Mouse (Mus musculus): ENCODE data around the gene Prss21. TPM values are rescaled to one million over a fixed set of nuclear protein-coding genes. Genes with fewer than 3 reads are reported as not detected.

The Prss21 gene
- polyA plus RNA-seq, 1 experiment from 2014 or later = not detected

GRCm38 (mm10) chr17:23836006-23836575, 31.8 kb upstream of the Prss21 start, which contains the start of gene Prss33:
TSS of gene Prss33 (minus strand) at chr17:23836056.
- Histone ChIP-seq H3K9ac (no peak within 1 kb of the TSS), H3K27ac (replicated peaks) (no peak within 1 kb of the TSS), H3K27me3 (peaks cover 20% of the 10 kb centered on the region; the same call in 1 of the 2 replicates), H3K4me3 (replicated peaks) (no peak within 1 kb of the TSS), H3K4me1 (no peaks in the 10 kb centered on the region), H3K36me3 (no peaks in the 10 kb centered on the region), H3K9me3 (replicated peaks) (no peaks in the 10 kb centered on the region), H3K4me2 (replicated peaks) (no peak within 1 kb of the TSS)
- no peak for ATAC-seq (ENCODE audit: insufficient number of reproducible peaks, low FRiP score, low TSS enrichment, low read depth)
- 59% methylated on average over 8 of the region's 8 CpGs for WGBS

GRCm38 (mm10) chr17:23841145-23841544, 26.7 kb upstream of the Prss21 start:
- no peak for ATAC-seq (ENCODE audit: insufficient number of reproducible peaks, low FRiP score, low TSS enrichment, low read depth)
- no peak overlapping the region for H3K9ac ChIP-seq
- no peak overlapping the region for H3K27ac ChIP-seq (replicated peaks)
- WGBS = 29% methylated on average over 4 of the region's 4 CpGs
- peaks cover 3% of the 10 kb centered on the region; the same call in 1 of the 2 replicates for H3K27me3 ChIP-seq
- H3K4me3 ChIP-seq (replicated peaks) = no peak overlapping the region
- no peaks in the 10 kb centered on the region for H3K36me3 ChIP-seq
- H3K4me1 ChIP-seq = 0 out of 2 replicates have a peak, but pooled peaks cover 5% of the 10 kb centered on the region
- H3K4me2 ChIP-seq (replicated peaks) = no peak overlapping the region
- H3K9me3 ChIP-seq (replicated peaks) = no peaks in the 10 kb centered on the region

GRCm38 (mm10) chr17:23843141-23843811, 24.6 kb upstream of the Prss21 start:
- Histone ChIP-seq H3K36me3 (no peaks in the 10 kb centered on the region), H3K4me3 (replicated peaks) (peak overlapping the region; percentile 22; the same call in 1 of the 2 replicates), H3K27me3 (no peaks in the 10 kb centered on the region), H3K4me2 (replicated peaks) (peak overlapping the region; percentile 39), H3K27ac (replicated peaks) (no peak overlapping the region), H3K9ac (no peak overlapping the region), H3K9me3 (replicated peaks) (no peaks in the 10 kb centered on the region), H3K4me1 (0 out of 2 replicates have a peak, but pooled peaks cover 5% of the 10 kb centered on the region)
- 44% methylated on average over 23 of the region's 23 CpGs for WGBS
- no peak for ATAC-seq (ENCODE audit: insufficient number of reproducible peaks, low FRiP score, low TSS enrichment, low read depth)

GRCm38 (mm10) chr17:23843812-23844273, 24.0 kb upstream of the Prss21 start, which contains the start of the genes Prss32 and Prss41:
TSS of gene Prss32 (plus strand) at chr17:23843855.
TSS of gene Prss41 (minus strand) at chr17:23844172.
- no peak within 1 kb of the TSS for H3K9ac ChIP-seq
- H3K36me3 ChIP-seq = no peaks in the 10 kb centered on the region
- ATAC-seq (ENCODE audit: insufficient number of reproducible peaks, low FRiP score, low TSS enrichment, low read depth) = no peak
- H3K9me3 ChIP-seq (replicated peaks) = no peaks in the 10 kb centered on the region
- peak within 1 kb of the TSS; percentile 39 for H3K4me2 ChIP-seq (replicated peaks)
- no peaks in the 10 kb centered on the region for H3K27me3 ChIP-seq
- peak within 1 kb of the TSS; percentile 22 for H3K4me3 ChIP-seq (replicated peaks)
- no peak within 1 kb of the TSS for H3K27ac ChIP-seq (replicated peaks)
- H3K4me1 ChIP-seq = 0 out of 2 replicates have a peak, but pooled peaks cover 5% of the 10 kb centered on the region
- WGBS = 15% methylated on average over 19 of the region's 19 CpGs

- Histone ChIP-seq H3K4me2 (replicated peaks) (no peak overlapping the region), H3K9me3 (replicated peaks) (no peaks in the 10 kb centered on the region), H3K36me3 (no peaks in the 10 kb centered on the region), H3K27ac (replicated peaks) (no peak overlapping the region), H3K9ac (no peak overlapping the region), H3K27me3 (no peaks in the 10 kb centered on the region), H3K4me1 (no peaks in the 10 kb centered on the region), H3K4me3 (replicated peaks) (no peak overlapping the region)
- no peak for ATAC-seq (ENCODE audit: insufficient number of reproducible peaks, low FRiP score, low TSS enrichment, low read depth)
- 58% methylated on average over 2 of the region's 2 CpGs for WGBS
Observed at GRCm38 (mm10) chr17:23850028-23850427, 17.8 kb upstream of the Prss21 start.

GRCm38 (mm10) chr17:23850853-23851749, 16.8 kb upstream of the Prss21 start:
- H3K36me3 ChIP-seq = no peaks in the 10 kb centered on the region
- H3K27me3 ChIP-seq = no peaks in the 10 kb centered on the region
- no peak overlapping the region for H3K27ac ChIP-seq (replicated peaks)
- H3K4me1 ChIP-seq = no peaks in the 10 kb centered on the region
- no peaks in the 10 kb centered on the region for H3K9me3 ChIP-seq (replicated peaks)
- WGBS = 61% methylated on average over 19 of the region's 19 CpGs
- ATAC-seq (ENCODE audit: insufficient number of reproducible peaks, low FRiP score, low TSS enrichment, low read depth) = no peak
- H3K9ac ChIP-seq = no peak overlapping the region
- H3K4me2 ChIP-seq (replicated peaks) = no peak overlapping the region
- no peak overlapping the region for H3K4me3 ChIP-seq (replicated peaks)

GRCm38 (mm10) chr17:23853292-23853691, 14.6 kb upstream of the Prss21 start:
- Histone ChIP-seq H3K4me1 (no peaks in the 10 kb centered on the region), H3K27ac (replicated peaks) (no peak overlapping the region), H3K9me3 (replicated peaks) (no peaks in the 10 kb centered on the region), H3K4me3 (replicated peaks) (no peak overlapping the region), H3K9ac (no peak overlapping the region), H3K27me3 (no peaks in the 10 kb centered on the region), H3K4me2 (replicated peaks) (no peak overlapping the region), H3K36me3 (no peaks in the 10 kb centered on the region)
- ATAC-seq (ENCODE audit: insufficient number of reproducible peaks, low FRiP score, low TSS enrichment, low read depth) = no peak
- WGBS = 29% methylated on average over 5 of the region's 5 CpGs

- Histone ChIP-seq H3K36me3 (no peaks in the 10 kb centered on the region), H3K27ac (replicated peaks) (no peak overlapping the region), H3K9ac (no peak overlapping the region), H3K4me2 (replicated peaks) (no peak overlapping the region), H3K4me3 (replicated peaks) (no peak overlapping the region), H3K9me3 (replicated peaks) (no peaks in the 10 kb centered on the region), H3K27me3 (no peaks in the 10 kb centered on the region), H3K4me1 (no peaks in the 10 kb centered on the region)
- WGBS = 82% methylated on average over 10 of the region's 10 CpGs
- no peak for ATAC-seq (ENCODE audit: insufficient number of reproducible peaks, low FRiP score, low TSS enrichment, low read depth)
Observed at GRCm38 (mm10) chr17:23854229-23854765, 13.6 kb upstream of the Prss21 start.

- WGBS = 79% methylated on average over 6 of the region's 6 CpGs
- ATAC-seq (ENCODE audit: insufficient number of reproducible peaks, low FRiP score, low TSS enrichment, low read depth) = no peak
- Histone ChIP-seq H3K9me3 (replicated peaks) (no peaks in the 10 kb centered on the region), H3K27me3 (no peaks in the 10 kb centered on the region), H3K4me3 (replicated peaks) (no peak overlapping the region), H3K27ac (replicated peaks) (no peak overlapping the region), H3K4me1 (no peaks in the 10 kb centered on the region), H3K4me2 (replicated peaks) (no peak overlapping the region), H3K36me3 (no peaks in the 10 kb centered on the region), H3K9ac (no peak overlapping the region)
Observed at GRCm38 (mm10) chr17:23857193-23857592, 10.7 kb upstream of the Prss21 start.

GRCm38 (mm10) chr17:23857913-23858312, 9.9 kb upstream of the Prss21 start:
- Histone ChIP-seq H3K27me3 (no peaks in the 10 kb centered on the region), H3K4me3 (replicated peaks) (no peak overlapping the region), H3K9me3 (replicated peaks) (no peaks in the 10 kb centered on the region), H3K4me2 (replicated peaks) (no peak overlapping the region), H3K4me1 (no peaks in the 10 kb centered on the region), H3K9ac (no peak overlapping the region), H3K36me3 (no peaks in the 10 kb centered on the region), H3K27ac (replicated peaks) (no peak overlapping the region)
- ATAC-seq (ENCODE audit: insufficient number of reproducible peaks, low FRiP score, low TSS enrichment, low read depth) = no peak
- WGBS = 61% methylated on average over 2 of the region's 2 CpGs

- Histone ChIP-seq H3K36me3 (no peaks in the 10 kb centered on the region), H3K27me3 (no peaks in the 10 kb centered on the region), H3K4me2 (replicated peaks) (no peak overlapping the region), H3K9ac (no peak overlapping the region), H3K27ac (replicated peaks) (no peak overlapping the region), H3K4me1 (no peaks in the 10 kb centered on the region), H3K9me3 (replicated peaks) (no peaks in the 10 kb centered on the region), H3K4me3 (replicated peaks) (no peak overlapping the region)
- no peak for ATAC-seq (ENCODE audit: insufficient number of reproducible peaks, low FRiP score, low TSS enrichment, low read depth)
- 84% methylated on average over 4 of the region's 4 CpGs for WGBS
Observed at GRCm38 (mm10) chr17:23862926-23863325, 4.9 kb upstream of the Prss21 start.

Data from embryonic facial prominence, embryonic 15.5 days (tissue).